Mouse (Mus musculus) liver, embryonic 13.5 days (tissue): ENCODE data around the gene Gm32742. TPM values are rescaled to one million over a fixed set of nuclear protein-coding genes. Genes with fewer than 3 reads are reported as not detected.

Experiments used
- ATAC-seq: fragments of 200-750 bp; cut with Nextera tagmentation; 2 replicates; pipeline ENCODE4 v1.8.0; 2017; ENCODE audit warnings: low read depth, mild to moderate bottlenecking, moderate number of reproducible peaks, moderate library complexity
- DNase-seq: peaks from one replicate; pipeline ENCODE4 v3.0.0; 2022
- H3K27ac ChIP-seq: fragments of 300-500 bp; sonication (generic); 2 replicates; pipeline ENCODE4 v1.5.1; 2015; ENCODE audit warnings: moderate library complexity, mild to moderate bottlenecking, inconsistent platforms
- H3K27me3 ChIP-seq: fragments of 300-500 bp; sonication (generic); 2 replicates; pipeline ENCODE4 v1.6.1; 2015; ENCODE audit warnings: mild to moderate bottlenecking, inconsistent platforms
- H3K36me3 ChIP-seq: fragments of 300-500 bp; sonication (generic); 2 replicates; pipeline ENCODE4 v1.6.1; 2015; ENCODE audit warnings: mild to moderate bottlenecking, inconsistent platforms
- H3K4me1 ChIP-seq: fragments of 300-500 bp; sonication (generic); replicated peaks from 2 replicates; pipeline ENCODE4 v1.6.1; 2015; ENCODE audit warnings: inconsistent platforms
- H3K4me2 ChIP-seq: fragments of 300-500 bp; sonication (generic); 2 replicates; pipeline ENCODE4 v1.6.1; 2015; ENCODE audit warnings: inconsistent platforms, mild to moderate bottlenecking, moderate library complexity
- H3K4me3 ChIP-seq: fragments of 300-500 bp; sonication (generic); replicated peaks from 2 replicates; pipeline ENCODE4 v1.5.1; 2015; ENCODE audit warnings: mild to moderate bottlenecking, inconsistent platforms
- H3K9ac ChIP-seq: fragments of 300-500 bp; sonication (generic); 2 replicates; pipeline ENCODE4 v1.6.1; 2015; ENCODE audit warnings: mild to moderate bottlenecking, inconsistent platforms
- H3K9me3 ChIP-seq: fragments of 300-500 bp; sonication (generic); replicated peaks from 2 replicates; pipeline ENCODE4 v1.6.1; 2016; ENCODE audit warnings: inconsistent platforms
- WGBS: fragments of 180-500 bp; shearing (Covaris S2); methylation state at CpG from one replicate; pipeline ENCODE4 v1.1.7; 2015; ENCODE audit not compliant: insufficient replicate concordance; 5-methylcytosine and 5-hydroxymethylcytosine counted together
- polyA plus RNA-seq: library from polyadenylated mRNA; unstranded; fragments of >200 nt; fragmentation: Nextera tagmentation; extraction: Ambion mirVana; gene quantifications from 2 replicates; pipeline ENCODE4 v1.2.1, GENCODE M21; 2015

Gm32742 gene
- polyA plus RNA-seq, 1 experiment from 2014 or later: not detected

DNA sequence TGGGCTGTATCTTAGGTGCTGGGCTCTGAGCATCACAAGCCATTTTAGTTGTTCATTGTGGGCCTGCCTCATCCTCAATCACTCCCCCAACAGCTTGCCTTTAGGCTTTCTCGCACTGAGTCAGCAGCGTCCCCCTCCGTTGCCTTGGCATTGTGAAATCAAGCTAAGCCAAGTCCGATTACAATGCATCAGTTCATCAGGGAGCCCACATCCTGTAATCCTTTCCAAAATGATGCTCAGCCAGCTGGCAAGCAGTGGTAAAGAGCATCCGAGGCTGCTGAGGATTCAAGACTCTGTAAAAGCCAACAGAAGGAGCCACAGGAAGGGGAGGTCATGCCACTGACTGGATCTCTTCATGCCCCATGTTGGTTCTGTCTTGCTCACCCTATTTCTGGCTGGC is 15.3 kb upstream of the Gm32742 start:
- WGBS: 61% methylated on average over 5 of the region's 5 CpGs

GRCm38 (mm10) chr9:51178297-51178696 is 13.0 kb upstream of the Gm32742 start:
- no peak for ATAC-seq
- 76% methylated on average over 1 of the region's 1 CpGs for WGBS
- no peaks in the 10 kb centered on the region for H3K4me1 ChIP-seq
- no peaks in the 10 kb centered on the region for H3K9me3 ChIP-seq
- H3K4me2 ChIP-seq: no peak overlapping the region
- H3K27ac ChIP-seq: no peak overlapping the region
- H3K36me3 ChIP-seq: no peaks in the 10 kb centered on the region
- H3K4me3 ChIP-seq: no peak overlapping the region
- no peaks in the 10 kb centered on the region for H3K27me3 ChIP-seq
- H3K9ac ChIP-seq: no peak overlapping the region
- no peak for DNase-seq

More for the DNA sequence above, 15.3 kb upstream of the Gm32742 start:
- H3K36me3 ChIP-seq: no peaks in the 10 kb centered on the region
- H3K9me3 ChIP-seq: no peaks in the 10 kb centered on the region
- ATAC-seq: no peak
- H3K4me1 ChIP-seq: no peaks in the 10 kb centered on the region
- no peak overlapping the region for H3K4me3 ChIP-seq
- no peak overlapping the region for H3K27ac ChIP-seq
- H3K4me2 ChIP-seq: no peak overlapping the region
- no peak overlapping the region for H3K9ac ChIP-seq
- H3K27me3 ChIP-seq: no peaks in the 10 kb centered on the region
- no peak for DNase-seq

DNA sequence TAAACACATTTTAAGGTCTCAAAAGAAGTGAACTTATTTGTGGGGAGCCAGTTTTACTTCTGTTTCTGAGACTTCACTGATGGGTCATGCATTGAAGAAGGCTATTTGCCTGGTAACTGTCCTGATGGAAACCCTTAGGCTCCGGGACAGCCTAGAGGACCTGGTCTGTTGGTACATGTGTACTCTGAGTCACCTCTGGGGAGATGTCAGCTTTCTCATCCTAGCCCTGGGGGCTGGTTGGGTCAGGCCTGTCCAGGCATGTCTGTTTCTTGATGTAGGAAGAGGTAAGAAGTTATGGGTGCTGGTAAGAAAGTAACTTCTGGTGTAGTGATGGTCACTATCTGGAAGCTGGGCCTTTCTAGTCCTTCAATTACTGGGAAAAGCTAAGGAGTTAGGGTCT is 10.4 kb upstream of the Gm32742 start:
- H3K27ac ChIP-seq: no peak overlapping the region
- no peak overlapping the region for H3K4me3 ChIP-seq
- H3K36me3 ChIP-seq: no peaks in the 10 kb centered on the region
- H3K27me3 ChIP-seq: no peaks in the 10 kb centered on the region
- ATAC-seq: no peak
- H3K9me3 ChIP-seq: no peaks in the 10 kb centered on the region
- no peak for DNase-seq
- WGBS: 67% methylated on average over 1 of the region's 1 CpGs
- no peak overlapping the region for H3K9ac ChIP-seq
- H3K4me2 ChIP-seq: no peak overlapping the region
- no peaks in the 10 kb centered on the region for H3K4me1 ChIP-seq

- H3K4me2 ChIP-seq: no peak overlapping the region
- no peaks in the 10 kb centered on the region for H3K36me3 ChIP-seq
- ATAC-seq (no peak), DNase-seq (no peak)
- H3K9me3 ChIP-seq: no peaks in the 10 kb centered on the region
- no peak overlapping the region for H3K27ac ChIP-seq
- H3K4me1 ChIP-seq: no peaks in the 10 kb centered on the region
- no peak overlapping the region for H3K9ac ChIP-seq
- H3K27me3 ChIP-seq: no peaks in the 10 kb centered on the region
- H3K4me3 ChIP-seq: no peak overlapping the region
- WGBS: 39% methylated on average over 8 of the region's 8 CpGs
Measured at GRCm38 (mm10) chr9:51174890-51175464, 9.7 kb upstream of the Gm32742 start.

GRCm38 (mm10) chr9:51170298-51170697 is 5.0 kb upstream of the Gm32742 start:
- no peak for ATAC-seq
- Histone ChIP-seq H3K4me3 (no peak overlapping the region), H3K9ac (no peak overlapping the region), H3K27ac (no peak overlapping the region), H3K36me3 (no peaks in the 10 kb centered on the region), H3K4me2 (no peak overlapping the region), H3K27me3 (no peaks in the 10 kb centered on the region), H3K9me3 (no peaks in the 10 kb centered on the region), H3K4me1 (no peaks in the 10 kb centered on the region)
- 60% methylated on average over 6 of the region's 6 CpGs for WGBS
- DNase-seq: no peak

- Histone ChIP-seq H3K4me2 (no peak overlapping the region), H3K9ac (no peak overlapping the region), H3K36me3 (no peaks in the 10 kb centered on the region), H3K27me3 (no peaks in the 10 kb centered on the region), H3K4me3 (no peak overlapping the region), H3K9me3 (no peaks in the 10 kb centered on the region), H3K27ac (no peak overlapping the region), H3K4me1 (no peaks in the 10 kb centered on the region)
- ATAC-seq (no peak), DNase-seq (no peak)
- WGBS: 58% methylated on average over 7 of the region's 7 CpGs
Measured at GRCm38 (mm10) chr9:51169133-51169532, 3.8 kb upstream of the Gm32742 start.

DNA sequence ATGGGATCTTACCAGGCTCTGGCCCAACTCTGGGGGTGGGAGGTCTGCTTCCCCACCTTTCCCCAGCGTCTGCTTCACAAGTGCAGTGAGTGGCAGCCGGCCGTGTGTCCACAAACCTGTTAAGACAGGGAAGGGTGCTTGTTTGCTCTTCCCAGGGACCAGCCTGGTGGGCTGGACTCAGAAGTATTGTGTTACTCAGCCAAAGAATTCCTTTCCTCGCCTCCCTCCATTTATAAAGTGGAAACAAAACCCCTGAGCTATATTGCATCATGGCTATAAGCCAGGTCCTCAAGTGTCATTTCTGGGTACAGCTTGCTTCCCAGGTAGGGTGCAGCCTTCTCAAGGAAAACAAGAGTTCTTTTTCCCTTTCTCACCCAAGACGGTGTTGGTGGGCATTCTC is 3.4 kb upstream of the Gm32742 start:
- H3K4me1 ChIP-seq: no peaks in the 10 kb centered on the region
- ATAC-seq (no peak), DNase-seq (no peak)
- H3K36me3 ChIP-seq: no peaks in the 10 kb centered on the region
- H3K27ac ChIP-seq: no peak overlapping the region
- no peaks in the 10 kb centered on the region for H3K27me3 ChIP-seq
- H3K9me3 ChIP-seq: no peaks in the 10 kb centered on the region
- no peak overlapping the region for H3K4me2 ChIP-seq
- H3K9ac ChIP-seq: no peak overlapping the region
- WGBS: 66% methylated on average over 5 of the region's 5 CpGs
- no peak overlapping the region for H3K4me3 ChIP-seq

- Histone ChIP-seq H3K4me1 (no peaks in the 10 kb centered on the region), H3K36me3 (no peaks in the 10 kb centered on the region), H3K4me2 (no peak overlapping the region), H3K9me3 (no peaks in the 10 kb centered on the region), H3K27me3 (no peaks in the 10 kb centered on the region), H3K4me3 (no peak overlapping the region), H3K27ac (no peak overlapping the region), H3K9ac (no peak overlapping the region)
- 55% methylated on average over 11 of the region's 11 CpGs for WGBS
- no peak for DNase-seq
- ATAC-seq: no peak
Measured at GRCm38 (mm10) chr9:51167954-51168353, 2.6 kb upstream of the Gm32742 start.

DNA sequence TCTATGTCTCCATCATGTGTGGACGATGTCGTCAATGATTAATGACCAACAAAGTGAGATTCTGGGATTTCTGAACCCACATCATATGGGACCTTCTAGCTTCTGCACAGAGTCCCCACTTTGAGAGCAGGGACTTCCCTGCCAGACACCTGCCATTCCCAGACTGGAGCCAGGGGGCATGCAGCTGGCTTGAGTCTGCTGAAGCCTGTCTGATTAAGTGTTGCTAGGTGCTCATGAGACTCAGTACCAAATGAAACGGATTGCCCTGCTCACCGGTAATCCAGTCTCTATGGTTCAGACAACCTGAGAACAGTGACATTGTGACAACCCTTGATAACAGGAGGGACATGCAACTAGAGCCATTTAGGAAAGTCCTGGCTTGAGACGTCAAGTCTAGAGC is 1.3 kb downstream of the Gm32742 start:
- Histone ChIP-seq H3K4me1 (no peaks in the 10 kb centered on the region), H3K36me3 (no peaks in the 10 kb centered on the region), H3K9ac (no peak overlapping the region), H3K27ac (no peak overlapping the region), H3K27me3 (peaks cover 14% of the 10 kb centered on the region; the same call in 1 of the 2 replicates), H3K9me3 (no peaks in the 10 kb centered on the region), H3K4me3 (no peak overlapping the region), H3K4me2 (no peak overlapping the region)
- WGBS: 71% methylated on average over 5 of the region's 5 CpGs
- no peak for ATAC-seq
- no peak for DNase-seq

- ATAC-seq (no peak), DNase-seq (peak; percentile 20)
- Histone ChIP-seq H3K4me3 (no peak overlapping the region), H3K27me3 (peaks cover 14% of the 10 kb centered on the region; the same call in 1 of the 2 replicates), H3K4me1 (no peaks in the 10 kb centered on the region), H3K4me2 (no peak overlapping the region), H3K9me3 (no peaks in the 10 kb centered on the region), H3K27ac (no peak overlapping the region), H3K9ac (no peak overlapping the region), H3K36me3 (no peaks in the 10 kb centered on the region)
- WGBS: 25% methylated on average over 4 of the region's 4 CpGs
Measured at GRCm38 (mm10) chr9:51161771-51162388, 3.4 kb downstream of the Gm32742 start.

GRCm38 (mm10) chr9:51152079-51152752 is 13.1 kb downstream of the Gm32742 start:
- DNase-seq (no peak), ATAC-seq (no peak)
- H3K4me2 ChIP-seq: no peak overlapping the region
- H3K27ac ChIP-seq: no peak overlapping the region
- H3K36me3 ChIP-seq: no peaks in the 10 kb centered on the region
- H3K9ac ChIP-seq: no peak overlapping the region
- 15% methylated on average over 13 of the region's 13 CpGs for WGBS
- 0 out of 2 replicates have a peak, but pooled peaks cover 5% of the 10 kb centered on the region for H3K27me3 ChIP-seq
- no peak overlapping the region for H3K4me3 ChIP-seq
- no peaks in the 10 kb centered on the region for H3K9me3 ChIP-seq
- H3K4me1 ChIP-seq: no peaks in the 10 kb centered on the region

- Histone ChIP-seq H3K9ac (no peak overlapping the region), H3K4me1 (no peaks in the 10 kb centered on the region), H3K9me3 (no peaks in the 10 kb centered on the region), H3K36me3 (no peaks in the 10 kb centered on the region), H3K27ac (no peak overlapping the region), H3K4me3 (no peak overlapping the region), H3K27me3 (0 out of 2 replicates have a peak, but pooled peaks cover 5% of the 10 kb centered on the region), H3K4me2 (no peak overlapping the region)
- 61% methylated on average over 5 of the region's 5 CpGs for WGBS
- DNase-seq: no peak
- ATAC-seq: no peak
Measured at GRCm38 (mm10) chr9:51147294-51147693, 18.0 kb downstream of the Gm32742 start.
